Comparison of ENCODE assay signal across 8 mouse cellular contexts in the genomic region with DNA sequence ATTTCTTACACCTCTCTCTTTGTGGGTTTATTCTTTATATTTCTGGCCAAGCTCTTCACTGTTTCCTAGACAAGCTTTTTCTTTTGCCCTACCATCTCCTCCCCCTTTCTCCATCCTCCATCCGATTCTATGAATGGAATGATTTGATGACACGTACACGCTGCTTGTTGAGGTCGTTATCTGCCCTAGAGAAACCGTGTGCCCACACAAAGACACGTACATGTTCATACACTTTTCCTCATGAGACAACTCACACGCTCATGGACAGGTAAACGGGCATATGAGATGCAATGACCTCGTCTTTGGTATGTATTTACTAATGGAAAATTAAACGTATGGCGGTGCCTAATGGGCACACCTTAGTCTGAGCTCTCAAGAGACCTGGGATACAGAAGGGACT. TPM values are rescaled to one million over a fixed set of nuclear protein-coding genes. Genes with fewer than 3 reads are reported as not detected.
DNase-seq lines count a peak whose midpoint lies in the region; ATAC-seq lines count a peak whose summit lies in the region.

No protein-coding gene starts in this region.

- no peaks in the 10 kb centered on the region for H3K27me3 ChIP-seq in liver, embryonic 11.5 days (replicated peaks; ENCODE audit: control insufficient read depth, insufficient read depth, low read length)
- no peaks in the 10 kb centered on the region for H3K27me3 ChIP-seq in embryonic facial prominence, embryonic 14.5 days (replicated peaks; ENCODE audit: control insufficient read depth, insufficient read depth, low read length)
- H3K27me3 ChIP-seq in intestine, embryonic 16.5 days (replicated peaks; ENCODE audit: control insufficient read depth, insufficient read depth, low read length), result no peaks in the 10 kb centered on the region
- no peaks in the 10 kb centered on the region for H3K27me3 ChIP-seq in neural tube, embryonic 13.5 days

- peak overlapping the region; percentile 70 for H3K4me3 ChIP-seq in liver, embryonic 11.5 days (ENCODE audit: low read depth, low read length)
- H3K4me3 ChIP-seq in embryonic facial prominence, embryonic 14.5 days (ENCODE audit: low read depth, low read length), result peak overlapping the region; percentile 67
- peak overlapping the region; percentile 75 for H3K4me3 ChIP-seq in intestine, embryonic 16.5 days (ENCODE audit: low read length)
- H3K4me3 ChIP-seq in neural tube, embryonic 13.5 days, result peak overlapping the region; percentile 64

- H3K27ac ChIP-seq in liver, embryonic 11.5 days (ENCODE audit: low read depth, low read length), result peak overlapping the region; percentile 32; the same call in 1 of the 2 replicates
- H3K27ac ChIP-seq in embryonic facial prominence, embryonic 14.5 days (replicated peaks; ENCODE audit: low read depth, low read length), result peak overlapping the region; percentile 69; the same call in 1 of the 2 replicates
- H3K27ac ChIP-seq in intestine, embryonic 16.5 days (ENCODE audit: low read length), result no peak overlapping the region
- peak overlapping the region; percentile 82 for H3K27ac ChIP-seq in neural tube, embryonic 13.5 days (replicated peaks)

- ATAC-seq in liver, embryonic 11.5 days (replicated peaks; ENCODE audit: low FRiP score), result no peak
- ATAC-seq in embryonic facial prominence, embryonic 14.5 days (ENCODE audit: low read depth), result 0 out of 2 replicates have a peak, but pooled peaks have one; percentile 5
- peak; percentile 19 for ATAC-seq in intestine, embryonic 16.5 days
- ATAC-seq in neural tube, embryonic 13.5 days (ENCODE audit: low read depth), result peak; percentile 41

- H3K4me2 ChIP-seq in liver, embryonic 11.5 days, result peak overlapping the region; percentile 76
- H3K4me2 ChIP-seq in embryonic facial prominence, embryonic 14.5 days (ENCODE audit: low read depth, low read length), result peak overlapping the region; percentile 65
- peak overlapping the region; percentile 61 for H3K4me2 ChIP-seq in intestine, embryonic 16.5 days (ENCODE audit: low read depth, low read length)
- peak overlapping the region; percentile 63 for H3K4me2 ChIP-seq in neural tube, embryonic 13.5 days

- H3K9ac ChIP-seq in liver, embryonic 11.5 days (ENCODE audit: low read depth, low read length), result peak overlapping the region; percentile 77
- peak overlapping the region; percentile 86 for H3K9ac ChIP-seq in embryonic facial prominence, embryonic 14.5 days (ENCODE audit: low read depth, low read length)
- H3K9ac ChIP-seq in intestine, embryonic 16.5 days (ENCODE audit: low read depth, low read length), result peak overlapping the region; percentile 87
- peak overlapping the region; percentile 82 for H3K9ac ChIP-seq in neural tube, embryonic 13.5 days

- 69% methylated on average over 11 of the region's 11 CpGs for WGBS in liver, embryonic 11.5 days
- 75% methylated on average over 11 of the region's 11 CpGs for WGBS in embryonic facial prominence, embryonic 14.5 days
- 71% methylated on average over 11 of the region's 11 CpGs for WGBS in intestine, embryonic 16.5 days
- 79% methylated on average over 11 of the region's 11 CpGs for WGBS in neural tube, embryonic 13.5 days

- H3K9me3 ChIP-seq in liver, embryonic 11.5 days (ENCODE audit: control insufficient read depth, low read length), result no peaks in the 10 kb centered on the region
- no peaks in the 10 kb centered on the region for H3K9me3 ChIP-seq in embryonic facial prominence, embryonic 14.5 days (ENCODE audit: control insufficient read depth, low read length)
- H3K9me3 ChIP-seq in intestine, embryonic 16.5 days (ENCODE audit: control insufficient read depth, low read length), result no peaks in the 10 kb centered on the region
- H3K9me3 ChIP-seq in neural tube, embryonic 13.5 days, result no peaks in the 10 kb centered on the region

- H3K4me1 ChIP-seq in liver, embryonic 11.5 days (replicated peaks; ENCODE audit: control insufficient read depth, insufficient read depth, low read length), result peaks cover 7% of the 10 kb centered on the region; the same call in 1 of the 2 replicates
- peaks cover 9% of the 10 kb centered on the region; the same call in 1 of the 2 replicates for H3K4me1 ChIP-seq in embryonic facial prominence, embryonic 14.5 days (ENCODE audit: control insufficient read depth, insufficient read depth, low read length)
- H3K4me1 ChIP-seq in intestine, embryonic 16.5 days (ENCODE audit: control insufficient read depth, insufficient read depth, low read length), result peaks cover 4% of the 10 kb centered on the region; the same call in 1 of the 2 replicates
- peaks cover 13% of the 10 kb centered on the region for H3K4me1 ChIP-seq in neural tube, embryonic 13.5 days (replicated peaks)

- H3K36me3 ChIP-seq in liver, embryonic 11.5 days (ENCODE audit: control insufficient read depth, insufficient read depth, low read length), result no peaks in the 10 kb centered on the region
- peaks cover 12% of the 10 kb centered on the region for H3K36me3 ChIP-seq in embryonic facial prominence, embryonic 14.5 days (ENCODE audit: control insufficient read depth, insufficient read depth, low read length)
- no peaks in the 10 kb centered on the region for H3K36me3 ChIP-seq in intestine, embryonic 16.5 days (ENCODE audit: control insufficient read depth, insufficient read depth, low read length)
- peaks cover 7% of the 10 kb centered on the region; the same call in 1 of the 2 replicates for H3K36me3 ChIP-seq in neural tube, embryonic 13.5 days

- DNase-seq in liver, embryonic 11.5 days (ENCODE audit: low spot score), result no peak
- DNase-seq in liver (no peak), adipocyte (ENCODE audit: low spot score) (no peak)
- DNase-seq in embryonic facial prominence, embryonic 14.5 days (ENCODE audit: low spot score), result no peak
- DNase-seq in gastrocnemius, adult 8-10 months (ENCODE audit: low spot score in 2 of 2), result no peak
- DNase-seq in ovary, postnatal 10 days (ENCODE audit: low spot score), result no peak

RNA-seq across cellular contexts. Expression of gene Borcs7, which starts 0.7 kb away (rescaled TPM):
- 9.9 and 13.8 TPM in 2 replicates for polyA plus RNA-seq in liver, embryonic 11.5 days (2014; fragmentation: Nextera tagmentation; extraction: Ambion mirVana)
- polyA plus RNA-seq in embryonic facial prominence, embryonic 14.5 days (2014; fragmentation: Nextera tagmentation; extraction: Ambion mirVana), result 13.9 and 14.3 TPM in 2 replicates
- 13.9 and 14.0 TPM in 2 replicates for polyA plus RNA-seq in intestine, embryonic 16.5 days (2015; fragmentation: Nextera tagmentation; extraction: Ambion mirVana)
- polyA plus RNA-seq in neural tube, embryonic 13.5 days (2015; fragmentation: Nextera tagmentation; extraction: Ambion mirVana), result 19.7 and 21.6 TPM in 2 replicates
- 10 to 100 TPM; 12.0 to 14.7 (median 12.6) TPM for total RNA-seq in gastrocnemius, adult 8-10 months (2022)

RNA-seq across cellular contexts. Expression of gene As3mt, which starts 16.9 kb away (rescaled TPM):
- polyA plus RNA-seq in liver, embryonic 11.5 days (2014; fragmentation: Nextera tagmentation; extraction: Ambion mirVana), result 26.0 and 29.3 TPM in 2 replicates
- 19.4 and 24.1 TPM in 2 replicates for polyA plus RNA-seq in embryonic facial prominence, embryonic 14.5 days (2014; fragmentation: Nextera tagmentation; extraction: Ambion mirVana)
- polyA plus RNA-seq in intestine, embryonic 16.5 days (2015; fragmentation: Nextera tagmentation; extraction: Ambion mirVana), result 69.1 and 69.3 TPM in 2 replicates
- polyA plus RNA-seq in neural tube, embryonic 13.5 days (2015; fragmentation: Nextera tagmentation; extraction: Ambion mirVana), result 42.3 TPM in 2 replicates
- 100 to 1,000 TPM in 1 of 4 experiments, 10 to 100 TPM in 3; 83.6 to 105 (median 90.4) TPM for total RNA-seq in gastrocnemius, adult 8-10 months (2022)

RNA-seq across cellular contexts. Expression of gene Cyp17a1, which starts 17.4 kb away (rescaled TPM):
- polyA plus RNA-seq in liver, embryonic 11.5 days (2014; fragmentation: Nextera tagmentation; extraction: Ambion mirVana), result 0.27 and 0.30 TPM in 2 replicates
- 0.33 and 0.87 TPM in 2 replicates for polyA plus RNA-seq in embryonic facial prominence, embryonic 14.5 days (2014; fragmentation: Nextera tagmentation; extraction: Ambion mirVana)
- polyA plus RNA-seq in intestine, embryonic 16.5 days (2015; fragmentation: Nextera tagmentation; extraction: Ambion mirVana), result 0.16 TPM in 1 of 2 replicates, not detected in the other
- polyA plus RNA-seq in neural tube, embryonic 13.5 days (2015; fragmentation: Nextera tagmentation; extraction: Ambion mirVana), result not detected in 2 replicates
- not detected for total RNA-seq in gastrocnemius, adult 8-10 months (2022)
